Mouse (Mus musculus) large intestine, adult 2 months (tissue): ENCODE results near the gene Igfn1. TPM values are rescaled to one million over a fixed set of nuclear protein-coding genes. Genes with fewer than 3 reads are reported as not detected.

ENCODE experiments used
- DNase-seq: peaks from one replicate; pipeline ENCODE4 v3.0.0-alpha.2; 2012; ENCODE audit warnings: low read depth, low spot score
- WGBS: fragments of 180-500 bp; shearing (Covaris S2); methylation state at CpG from one replicate; pipeline ENCODE4 v1.1.7; 2018; 5-methylcytosine and 5-hydroxymethylcytosine counted together
- polyA plus RNA-seq: library from polyadenylated mRNA; depleted of rRNA; stranded (reverse); fragments of >200 nt; gene quantifications from 2 replicates; pipeline ENCODE4 v1.2.3, GENCODE M21; 2012; rRNA removed

The Igfn1 gene
- polyA plus RNA-seq, 1 experiment, result not detected

- WGBS, result 94% methylated on average over 2 of the region's 2 CpGs
- DNase-seq, result no peak
Measured at GRCm38 (mm10) chr1:135943713-135944112, 62.4 kb downstream of the Igfn1 start.

GRCm38 (mm10) chr1:135942116-135942515 lies 64.0 kb downstream of the Igfn1 start:
- 48% methylated on average over 7 of the region's 7 CpGs for WGBS
- DNase-seq, result no peak

GRCm38 (mm10) chr1:135941259-135942006 lies 64.7 kb downstream of the Igfn1 start:
- no peak for DNase-seq
- 72% methylated on average over 6 of the region's 6 CpGs for WGBS

GRCm38 (mm10) chr1:135936091-135936490 lies 70.1 kb downstream of the Igfn1 start:
- 72% methylated on average over 1 of the region's 1 CpGs for WGBS
- no peak for DNase-seq

- 40% methylated on average over 18 of the region's 18 CpGs for WGBS
- DNase-seq, result no peak
Measured at GRCm38 (mm10) chr1:135933704-135934293, 72.3 kb downstream of the Igfn1 start.

- DNase-seq, result no peak
Measured at GRCm38 (mm10) chr1:135929876-135930275, 76.3 kb downstream of the Igfn1 start.

GRCm38 (mm10) chr1:135925848-135926247 lies 80.3 kb downstream of the Igfn1 start:
- WGBS, result 24% methylated on average over 5 of the region's 5 CpGs
- DNase-seq, result no peak

More at GRCm38 (mm10) chr1:135929876-135930275, 76.3 kb downstream of the Igfn1 start:
- 53% methylated on average over 3 of the region's 3 CpGs for WGBS

- 41% methylated on average over 5 of the region's 5 CpGs for WGBS
- DNase-seq, result no peak
Measured at GRCm38 (mm10) chr1:135924377-135924994, 81.7 kb downstream of the Igfn1 start.

GRCm38 (mm10) chr1:135923229-135923628 lies 82.9 kb downstream of the Igfn1 start:
- 85% methylated on average over 7 of the region's 7 CpGs for WGBS
- no peak for DNase-seq

- WGBS, result 1% methylated on average over 67 of the region's 67 CpGs
- DNase-seq, result no peak
Measured at GRCm38 (mm10) chr1:135918644-135919407, 87.3 kb downstream of the Igfn1 start, which contains the start of gene Pkp1. Gene Pkp1 (minus strand): TSS chr1:135919207.

GRCm38 (mm10) chr1:135917206-135917605 lies 88.9 kb downstream of the Igfn1 start:
- WGBS, result 5% methylated on average over 5 of the region's 5 CpGs
- DNase-seq, result no peak

GRCm38 (mm10) chr1:135916486-135917058 lies 89.6 kb downstream of the Igfn1 start:
- 14% methylated on average over 5 of the region's 5 CpGs for WGBS
- DNase-seq, result no peak

GRCm38 (mm10) chr1:135913657-135914056 lies 92.5 kb downstream of the Igfn1 start:
- DNase-seq, result no peak
- WGBS, result 54% methylated on average over 4 of the region's 4 CpGs

- DNase-seq, result no peak
- WGBS, result 49% methylated on average over 6 of the region's 6 CpGs
Measured at GRCm38 (mm10) chr1:135909381-135909780, 96.8 kb downstream of the Igfn1 start.

GRCm38 (mm10) chr1:135906736-135907135 lies 99.4 kb downstream of the Igfn1 start:
- WGBS, result 74% methylated on average over 11 of the region's 11 CpGs
- no peak for DNase-seq

Other genes with a start within 250 kb of the Igfn1 start
- 14.4 and 16.7 TPM in 2 replicates for gene Phlda3, start 240.2 kb downstream of the Igfn1 start, polyA plus RNA-seq
- gene Tnni1, start 226.9 kb downstream of the Igfn1 start, polyA plus RNA-seq, result 0.66 and 1.3 TPM in 2 replicates
- gene Lad1, start 187.7 kb downstream of the Igfn1 start, polyA plus RNA-seq, result 281 and 293 TPM in 2 replicates
- gene Tnnt2, start 170.0 kb downstream of the Igfn1 start, polyA plus RNA-seq, result 1.9 and 2.3 TPM in 2 replicates
- gene Pkp1, start 87.1 kb downstream of the Igfn1 start, polyA plus RNA-seq, result 15.1 and 19.9 TPM in 2 replicates
- 23.1 and 28.7 TPM in 2 replicates for gene Tmem9, start 1.8 kb upstream of the Igfn1 start, polyA plus RNA-seq
- not detected in 2 replicates for gene Ascl5, start 44.5 kb upstream of the Igfn1 start, polyA plus RNA-seq
- 2.9 and 3.3 TPM in 2 replicates for gene Cacna1s, start 46.4 kb upstream of the Igfn1 start, polyA plus RNA-seq
- gene Kif21b, start 125.0 kb upstream of the Igfn1 start, polyA plus RNA-seq, result 13.6 and 22.5 TPM in 2 replicates
- 2.1 and 3.3 TPM in 2 replicates for gene Mroh3, start 206.5 kb upstream of the Igfn1 start, polyA plus RNA-seq
- gene Inava, start 227.9 kb upstream of the Igfn1 start, polyA plus RNA-seq, result 56.5 and 57.5 TPM in 2 replicates